Mouse (Mus musculus): ENCODE measurements around the gene C1rl. TPM values are rescaled to one million over a fixed set of nuclear protein-coding genes. Genes with fewer than 3 reads are reported as not detected.
A peak's percentile ranks its signal among the peaks of the same experiment; 100 is the strongest.
"Not testable (repeated sequence)": the region's sequence is repeated elsewhere in the genome, so short reads cannot be mapped to it uniquely, and the experiment has no call there.

The C1rl gene
- total RNA-seq, 2 experiments from 2014 or later = 0.18 to 0.59 TPM

GRCm38 (mm10) chr6:124471121-124471520 lies 21.8 kb upstream of the C1rl start:
- no peak for DNase-seq (ENCODE audit: low spot score in 2 of 2)
- intact Hi-C loops (cut with DNase I) = no loop called here

- DNase-seq (ENCODE audit: low spot score in 2 of 2); intact Hi-C loops (cut with DNase I): not testable (repeated sequence)
Measured at GRCm38 (mm10) chr6:124471783-124472638, 20.9 kb upstream of the C1rl start.

GRCm38 (mm10) chr6:124472801-124473200 lies 20.1 kb upstream of the C1rl start:
- intact Hi-C loops (cut with DNase I) = no loop called here
- peak in 1 of 2 experiments; percentile 61 for DNase-seq (ENCODE audit: low spot score in 2 of 2)

GRCm38 (mm10) chr6:124474621-124475020 lies 18.3 kb upstream of the C1rl start:
- intact Hi-C loops (cut with DNase I) = no loop called here
- no peak for DNase-seq (ENCODE audit: low spot score in 2 of 2)

GRCm38 (mm10) chr6:124475335-124476075 lies 17.4 kb upstream of the C1rl start:
- DNase-seq (ENCODE audit: low spot score in 2 of 2); intact Hi-C loops (cut with DNase I): not testable (repeated sequence)

- intact Hi-C loops (cut with DNase I) = no loop called here
- DNase-seq (ENCODE audit: low spot score in 2 of 2) = no peak
Measured at GRCm38 (mm10) chr6:124476216-124476615, 16.7 kb upstream of the C1rl start.

GRCm38 (mm10) chr6:124476796-124477195 lies 16.1 kb upstream of the C1rl start:
- no peak for DNase-seq (ENCODE audit: low spot score in 2 of 2)
- intact Hi-C loops (cut with DNase I) = no loop called here

GRCm38 (mm10) chr6:124477221-124477655 lies 15.7 kb upstream of the C1rl start:
- intact Hi-C loops (cut with DNase I) = no loop called here
- no peak for DNase-seq (ENCODE audit: low spot score in 2 of 2)

GRCm38 (mm10) chr6:124477922-124478651 lies 14.8 kb upstream of the C1rl start:
- DNase-seq (ENCODE audit: low spot score in 2 of 2) = no peak

GRCm38 (mm10) chr6:124478874-124479572 lies 13.9 kb upstream of the C1rl start:
- DNase-seq (ENCODE audit: low spot score in 2 of 2) = no peak
- intact Hi-C loops (cut with DNase I) = no loop called here

More at GRCm38 (mm10) chr6:124477922-124478651, 14.8 kb upstream of the C1rl start:
- intact Hi-C loops (cut with DNase I) = no loop called here

- DNase-seq (ENCODE audit: low spot score in 2 of 2) = no peak
- intact Hi-C loops (cut with DNase I) = no loop called here
Measured at GRCm38 (mm10) chr6:124479573-124479930, 13.4 kb upstream of the C1rl start.

GRCm38 (mm10) chr6:124480295-124480694 lies 12.6 kb upstream of the C1rl start:
- intact Hi-C loops (cut with DNase I) = no loop called here
- peak; percentile 62 to 76 for DNase-seq (ENCODE audit: low spot score in 2 of 2)

GRCm38 (mm10) chr6:124481571-124481970 lies 11.3 kb upstream of the C1rl start:
- intact Hi-C loops (cut with DNase I) = no loop called here
- DNase-seq (ENCODE audit: low spot score in 2 of 2) = peak in 1 of 2 experiments; percentile 62

GRCm38 (mm10) chr6:124483831-124484230 lies 9.1 kb upstream of the C1rl start:
- intact Hi-C loops (cut with DNase I); DNase-seq (ENCODE audit: low spot score in 2 of 2): not testable (repeated sequence)

GRCm38 (mm10) chr6:124484851-124485250 lies 8.1 kb upstream of the C1rl start:
- DNase-seq (ENCODE audit: low spot score in 2 of 2) = no peak
- intact Hi-C loops (cut with DNase I) = no loop called here

GRCm38 (mm10) chr6:124485414-124486144 lies 7.3 kb upstream of the C1rl start:
- intact Hi-C loops (cut with DNase I) = no loop called here
- DNase-seq (ENCODE audit: low spot score in 2 of 2) = no peak

GRCm38 (mm10) chr6:124487509-124487908 lies 5.4 kb upstream of the C1rl start:
- DNase-seq (ENCODE audit: low spot score in 2 of 2) = no peak
- intact Hi-C loops (cut with DNase I) = no loop called here

- intact Hi-C loops (cut with DNase I) = no loop called here
Measured at GRCm38 (mm10) chr6:124488952-124489351, 4.0 kb upstream of the C1rl start.

GRCm38 (mm10) chr6:124491427-124491826 lies 1.5 kb upstream of the C1rl start:
- intact Hi-C loops (cut with DNase I) = loop anchor here (5.0 to 10.0 kb wide), 2 partner anchors 51 to 153 kb away; partner anchors contain the start of gene C1s1

More at GRCm38 (mm10) chr6:124488952-124489351, 4.0 kb upstream of the C1rl start:
- DNase-seq (ENCODE audit: low spot score in 2 of 2) = no peak

More at GRCm38 (mm10) chr6:124491427-124491826, 1.5 kb upstream of the C1rl start:
- DNase-seq (ENCODE audit: low spot score in 2 of 2) = no peak
